ENCODE assay signal across 12 mouse cellular contexts in genomic region chr9:63782744-63783143, GRCm38 (mm10). TPM values are rescaled to one million over a fixed set of nuclear protein-coding genes. Genes with fewer than 3 reads are reported as not detected.
DNase-seq lines count a peak whose midpoint lies in the region; ATAC-seq and TF ChIP-seq lines count a peak whose summit lies in the region.
"Had no signal": no experiment of that assay in that cellular context is flagged by ENCODE, and none has a peak within 500 bp of the region (broad histone marks: within the 10 kb centered on the region; RNA-seq: fewer than 3 reads in every experiment).

No protein-coding gene starts in this region.

- H3K4me1 ChIP-seq in lung, embryonic 14.5 days (ENCODE audit: insufficient read depth) = peaks cover 30% of the 10 kb centered on the region
- peaks cover 27% of the 10 kb centered on the region for H3K4me1 ChIP-seq in embryonic facial prominence, embryonic 14.5 days (ENCODE audit: control insufficient read depth, insufficient read depth, low read length)
- H3K4me1 ChIP-seq in liver, embryonic 14.5 days (replicated peaks; ENCODE audit: control insufficient read depth in 2 of 2, insufficient read depth in 2 of 2, low read length in 1 of 2) = peaks cover 44 to 64% of the 10 kb centered on the region in 2 experiments

- H3K9ac ChIP-seq in lung, embryonic 14.5 days = no peak overlapping the region
- H3K9ac ChIP-seq in embryonic facial prominence, embryonic 14.5 days (ENCODE audit: low read depth, low read length) = no peak overlapping the region
- H3K9ac ChIP-seq in liver, embryonic 14.5 days (replicated peaks) = peak overlapping the region; percentile 52
- H3K9ac ChIP-seq: forebrain, embryonic 13.5 days; limb, embryonic 12.5 days had no signal

- no peaks in the 10 kb centered on the region for H3K36me3 ChIP-seq in lung, embryonic 14.5 days (ENCODE audit: insufficient read depth)
- H3K36me3 ChIP-seq in embryonic facial prominence, embryonic 14.5 days (ENCODE audit: control insufficient read depth, insufficient read depth, low read length) = no peaks in the 10 kb centered on the region
- H3K36me3 ChIP-seq in liver, embryonic 14.5 days (replicated peaks; ENCODE audit: control insufficient read depth, insufficient read depth, low read depth) = no peaks in the 10 kb centered on the region
- H3K36me3 ChIP-seq: limb, embryonic 12.5 days had no signal

- TF ChIP-seq POLR2A in brain, embryonic 14.5 days (IDR thresholded peaks at IDR 0.05; ENCODE audit: borderline replicate concordance, extremely low read depth, insufficient read depth, insufficient read length, poor library complexity, severe bottlenecking) = no peak

- H3K9me3 ChIP-seq in lung, embryonic 14.5 days (ENCODE audit: low read depth, low read length) = no peaks in the 10 kb centered on the region
- H3K9me3 ChIP-seq in embryonic facial prominence, embryonic 14.5 days (ENCODE audit: control insufficient read depth, low read length) = no peaks in the 10 kb centered on the region
- H3K9me3 ChIP-seq in liver, embryonic 14.5 days (ENCODE audit: control insufficient read depth, low read length) = no peaks in the 10 kb centered on the region
- H3K9me3 ChIP-seq: forebrain, embryonic 13.5 days; limb, embryonic 12.5 days had no signal

- peak; percentile 80 for DNase-seq in lung, embryonic 14.5 days
- no peak for DNase-seq in lung, postnatal 10 days
- peak; percentile 66 for DNase-seq in brain, embryonic 14.5 days (ENCODE audit: low read depth)
- peak; percentile 66 for DNase-seq in embryonic facial prominence, embryonic 14.5 days (ENCODE audit: low spot score)
- peak; percentile 64 to 69 (median 66) for DNase-seq in liver, embryonic 14.5 days (ENCODE audit: low read depth in 3 of 3, low spot score in 3 of 3)
- DNase-seq in cerebellum, adult 9-10 months = no peak
- DNase-seq in spleen, postnatal 14 days (ENCODE audit: low spot score in 2 of 2) = no peak
- DNase-seq in Muller cell, postnatal 12 days (ENCODE audit: inconsistent ontology term) = no peak
- DNase-seq: heart, postnatal 14 days; thymus, adult 18-20 months had no signal

- peak; percentile 56; the same call in 1 of the 2 replicates for ATAC-seq in lung, embryonic 14.5 days (ENCODE audit: insufficient read depth)
- ATAC-seq in embryonic facial prominence, embryonic 14.5 days (ENCODE audit: low read depth) = no peak
- ATAC-seq in liver, embryonic 14.5 days (ENCODE audit: insufficient read depth) = peak; percentile 82
- ATAC-seq: forebrain, embryonic 13.5 days had no signal

- no peak for TF ChIP-seq EP300 in liver, embryonic 14.5 days (IDR thresholded peaks at IDR 0.05; ENCODE audit: low read depth)

- H3K27ac ChIP-seq in lung, embryonic 14.5 days (ENCODE audit: low read depth) = 0 out of 2 replicates have a peak overlapping the region, but pooled peaks have one; percentile 22
- no peak overlapping the region for H3K27ac ChIP-seq in embryonic facial prominence, embryonic 14.5 days (replicated peaks; ENCODE audit: low read depth, low read length)
- H3K27ac ChIP-seq in liver, embryonic 14.5 days = peak overlapping the region; percentile 67
- H3K27ac ChIP-seq: forebrain, embryonic 13.5 days; limb, embryonic 12.5 days had no signal

- 20% methylated on average over 4 of the region's 4 CpGs for WGBS in lung, embryonic 14.5 days
- 38% methylated on average over 4 of the region's 4 CpGs for WGBS in embryonic facial prominence, embryonic 14.5 days
- 31% methylated on average over 4 of the region's 4 CpGs for WGBS in liver, embryonic 14.5 days (ENCODE audit: insufficient replicate concordance)

- no peak for TF ChIP-seq CTCF in lung, embryonic 14.5 days (IDR thresholded peaks at IDR 0.05; ENCODE audit: low read depth)
- TF ChIP-seq CTCF in brain, embryonic 14.5 days (IDR thresholded peaks at IDR 0.05; ENCODE audit: borderline replicate concordance, extremely low read depth, insufficient read depth, insufficient read length) = no peak
- no peak for TF ChIP-seq CTCF in liver, embryonic 14.5 days (IDR thresholded peaks at IDR 0.05; ENCODE audit: low read depth)

- H3K27me3 ChIP-seq in lung, embryonic 14.5 days (ENCODE audit: insufficient read depth, low read length) = no peaks in the 10 kb centered on the region
- H3K27me3 ChIP-seq in embryonic facial prominence, embryonic 14.5 days (replicated peaks; ENCODE audit: control insufficient read depth, insufficient read depth, low read length) = no peaks in the 10 kb centered on the region
- no peaks in the 10 kb centered on the region for H3K27me3 ChIP-seq in liver, embryonic 14.5 days (ENCODE audit: control insufficient read depth, insufficient read depth, low read length)
- H3K27me3 ChIP-seq: forebrain, embryonic 13.5 days; limb, embryonic 12.5 days had no signal

- no peak overlapping the region for H3K4me3 ChIP-seq in lung, embryonic 14.5 days (ENCODE audit: low read depth, low read length)
- H3K4me3 ChIP-seq in embryonic facial prominence, embryonic 14.5 days (ENCODE audit: low read depth, low read length) = no peak overlapping the region
- H3K4me3 ChIP-seq in liver, embryonic 14.5 days (ENCODE audit: insufficient read depth in 1 of 2, low read depth in 2 of 2, low read length in 2 of 2) = no peak overlapping the region; a peak in 1 of 4 replicates
- H3K4me3 ChIP-seq: forebrain, embryonic 13.5 days; limb, embryonic 12.5 days had no signal

- H3K4me2 ChIP-seq in lung, embryonic 14.5 days = no peak overlapping the region
- H3K4me2 ChIP-seq in embryonic facial prominence, embryonic 14.5 days (ENCODE audit: low read depth, low read length) = no peak overlapping the region
- H3K4me2 ChIP-seq in liver, embryonic 14.5 days (ENCODE audit: low read depth) = peak overlapping the region; percentile 62
- H3K4me2 ChIP-seq: forebrain, embryonic 13.5 days; limb, embryonic 12.5 days had no signal

RNA-seq across cellular contexts. Expression of gene Smad3, which starts 24.9 kb away (rescaled TPM):
- polyA plus RNA-seq in lung, embryonic 14.5 days (2014; fragmentation: Nextera tagmentation; extraction: Ambion mirVana) = 16.1 and 16.4 TPM in 2 replicates
- polyA plus RNA-seq in brain, embryonic 14.5 days (2012; rRNA removed) = 15.0 and 25.5 TPM in 2 replicates
- 17.0 and 19.3 TPM in 2 replicates for polyA plus RNA-seq in embryonic facial prominence, embryonic 14.5 days (2014; fragmentation: Nextera tagmentation; extraction: Ambion mirVana)
- polyA plus RNA-seq in liver, embryonic 14.5 days (2012; rRNA removed) = 2.8 and 3.2 TPM in 2 replicates
- 1.7 and 2.2 TPM in 2 replicates for polyA plus RNA-seq in liver, embryonic 14.5 days (2014; fragmentation: Nextera tagmentation; extraction: Ambion mirVana)

Comparison
In these comparisons a context has a peak if more than half of its experiments do, and no peak if none do; other contexts are left out.
1. DNase-seq: peak in lung, embryonic 14.5 days (single experiment), brain, embryonic 14.5 days (single experiment), embryonic facial prominence, embryonic 14.5 days (single experiment) and liver, embryonic 14.5 days (3 of 3); none in lung, postnatal 10 days (single experiment), cerebellum, adult 9-10 months (single experiment), spleen, postnatal 14 days (0 of 2) and Muller cell, postnatal 12 days (single experiment).